Mouse (Mus musculus) embryonic stem cell, embryonic (primary cell): Measurements from ENCODE around the gene Col4a6.

Source experiments
- CTCF ChIA-PET, 4 experiments: fragments of 300-600 bp in 2 of 4; fragments of 350-600 bp in 2 of 4; sonication (Branson Sonifier 250); formaldehyde crosslinking; loops; one replicate each; lab custom pipeline; 2022; ENCODE audit warnings: inconsistent platforms in 2 of 4; lab: Charles Lee
- POLR2A ChIA-PET, 4 experiments: fragments of 300-600 bp in 2 of 4; fragments of 350-600 bp in 2 of 4; sonication (Branson Sonifier 250); formaldehyde crosslinking; loops; one replicate each; lab custom pipeline; 2022; ENCODE audit warnings: antibody characterized with exemption in 4 of 4, inconsistent platforms in 1 of 4; lab: Charles Lee

Gene Col4a6

GRCm38 (mm10) chrX:141292702-141293462 lies 181.0 kb downstream of the Col4a6 start:
- ChIA-PET CTCF (no interaction called here), POLR2A (no interaction called here)

- CTCF ChIA-PET, result interaction anchor here in 1 of 4 experiments (0.6 kb wide), 1 partner anchor 121 kb away, joined by 4 read pairs; no protein-coding TSS in a partner anchor
- POLR2A ChIA-PET, result no interaction called here
Observed at GRCm38 (mm10) chrX:141276397-141276796, 197.5 kb downstream of the Col4a6 start.

GRCm38 (mm10) chrX:141265986-141266385 lies 207.9 kb downstream of the Col4a6 start:
- CTCF ChIA-PET, result no interaction called here

GRCm38 (mm10) chrX:141249636-141250035 lies 224.2 kb downstream of the Col4a6 start:
- ChIA-PET CTCF (no interaction called here), POLR2A (no interaction called here)

More at GRCm38 (mm10) chrX:141265986-141266385, 207.9 kb downstream of the Col4a6 start:
- POLR2A ChIA-PET, result no interaction called here

- ChIA-PET CTCF (no interaction called here), POLR2A (no interaction called here)
Observed at GRCm38 (mm10) chrX:141236564-141237333, 237.1 kb downstream of the Col4a6 start.

- ChIA-PET POLR2A (no interaction called here), CTCF (no interaction called here)
Observed at GRCm38 (mm10) chrX:141228169-141228568, 245.7 kb downstream of the Col4a6 start.

GRCm38 (mm10) chrX:141212802-141213201 lies 261.1 kb downstream of the Col4a6 start:
- POLR2A ChIA-PET, result interaction anchor here in 1 of 4 experiments (0.6 kb wide), 1 partner anchor 783 kb away, joined by 3 read pairs; no protein-coding TSS in a partner anchor

GRCm38 (mm10) chrX:141198993-141199392 lies 274.9 kb downstream of the Col4a6 start:
- POLR2A ChIA-PET, result no interaction called here
- CTCF ChIA-PET, result no interaction called here

More at GRCm38 (mm10) chrX:141212802-141213201, 261.1 kb downstream of the Col4a6 start:
- CTCF ChIA-PET, result interaction anchor here in 1 of 4 experiments (0.7 kb wide), 1 partner anchor 884 kb away, joined by 3 read pairs; no protein-coding TSS in a partner anchor

- POLR2A ChIA-PET, result no interaction called here
- CTCF ChIA-PET, result no interaction called here
Observed at GRCm38 (mm10) chrX:141195036-141195435, 278.8 kb downstream of the Col4a6 start.

GRCm38 (mm10) chrX:141175353-141175752 lies 298.5 kb downstream of the Col4a6 start:
- POLR2A ChIA-PET, result no interaction called here

GRCm38 (mm10) chrX:141165067-141165466 lies 308.8 kb downstream of the Col4a6 start:
- CTCF ChIA-PET, result interaction anchor here in 1 of 4 experiments (1.5 kb wide), 1 partner anchor 9 kb away, joined by 11 read pairs; no protein-coding TSS in a partner anchor
- POLR2A ChIA-PET, result no interaction called here

More at GRCm38 (mm10) chrX:141175353-141175752, 298.5 kb downstream of the Col4a6 start:
- CTCF ChIA-PET, result interaction anchor here in 2 of 4 experiments (0.8 to 1.3 kb wide), 3 partner anchors 9 to 19 kb away, joined by 3 to 4 read pairs (median 3); no protein-coding TSS in a partner anchor

- CTCF ChIA-PET, result no interaction called here
Observed at GRCm38 (mm10) chrX:141160371-141160770, 313.5 kb downstream of the Col4a6 start.

GRCm38 (mm10) chrX:141158160-141158559 lies 315.7 kb downstream of the Col4a6 start:
- POLR2A ChIA-PET, result no interaction called here
- CTCF ChIA-PET, result interaction anchor here in 2 of 4 experiments (0.7 kb wide), 2 partner anchors 166 to 1691 kb away, joined by 3 to 5 read pairs; no protein-coding TSS in a partner anchor

More at GRCm38 (mm10) chrX:141160371-141160770, 313.5 kb downstream of the Col4a6 start:
- POLR2A ChIA-PET, result no interaction called here

- POLR2A ChIA-PET, result no interaction called here
- CTCF ChIA-PET, result interaction anchor here in 2 of 4 experiments (0.7 kb wide), 2 partner anchors 165 to 1692 kb away, joined by 3 to 5 read pairs; no protein-coding TSS in a partner anchor
Observed at GRCm38 (mm10) chrX:141157626-141158025, 316.2 kb downstream of the Col4a6 start.

- POLR2A ChIA-PET, result no interaction called here
Observed at GRCm38 (mm10) chrX:141156696-141157095, 317.2 kb downstream of the Col4a6 start.

GRCm38 (mm10) chrX:141151182-141151581 lies 322.7 kb downstream of the Col4a6 start:
- CTCF ChIA-PET, result no interaction called here
- POLR2A ChIA-PET, result no interaction called here

More at GRCm38 (mm10) chrX:141156696-141157095, 317.2 kb downstream of the Col4a6 start:
- CTCF ChIA-PET, result interaction anchor here (0.5 to 1.8 kb wide), 20 partner anchors 9 to 1680 kb away, joined by 3 to 11 read pairs (median 4); partner anchors contain the start of genes Atg4a (in 2 of the 4) and Psmd10 (in 2 of the 4)

- CTCF ChIA-PET, result no interaction called here
- POLR2A ChIA-PET, result no interaction called here
Observed at GRCm38 (mm10) chrX:141150290-141150689, 323.6 kb downstream of the Col4a6 start.

GRCm38 (mm10) chrX:141149705-141150104 lies 324.2 kb downstream of the Col4a6 start:
- POLR2A ChIA-PET, result no interaction called here

More at GRCm38 (mm10) chrX:141149705-141150104, 324.2 kb downstream of the Col4a6 start:
- CTCF ChIA-PET, result no interaction called here
